Mouse (Mus musculus) E14TG2a.4 (cell line): ENCODE results near the gene Abca2.

Experiments
- CTCF ChIP-seq: conservative IDR thresholded peaks from 2 replicates; pipeline ENCODE4 v1.5.1; 2014; ENCODE audit warnings: low read length
- POU5F1 ChIP-seq: IDR thresholded peaks from 2 replicates; pipeline ENCODE4 v1.6.1; 2014; ENCODE audit warnings: low read length, borderline replicate concordance

DNA sequence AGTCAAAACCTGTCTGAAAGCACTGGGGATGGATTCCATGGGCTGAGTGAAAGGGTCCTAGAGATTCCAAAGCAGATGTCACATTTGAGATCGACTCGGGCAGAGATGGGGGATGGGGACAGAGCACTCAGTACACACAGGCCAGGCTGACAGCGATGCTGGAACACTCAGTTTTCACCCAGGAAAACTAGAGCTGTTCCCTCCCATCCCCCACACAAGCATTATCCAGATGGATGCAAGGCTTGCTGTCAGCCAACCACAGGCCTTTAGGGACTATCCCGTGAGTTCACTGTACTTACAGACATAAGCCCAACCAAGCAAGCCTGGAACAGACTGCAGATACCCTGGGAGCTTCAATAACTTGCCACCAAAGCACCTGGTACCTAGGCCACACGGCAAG, 37.2 kb upstream of the Abca2 start:
- no peak for TF ChIP-seq CTCF
- no peak for TF ChIP-seq POU5F1
